Mouse (Mus musculus) cerebral cortex, adult 2 months (tissue): ENCODE results near the gene Bms1.

Experiments
- WGBS: fragments of 180-500 bp; shearing (Covaris S2); methylation state at CpG from one replicate; pipeline ENCODE4 v1.1.7; 2018; 5-methylcytosine and 5-hydroxymethylcytosine counted together

Bms1 gene

GRCm38 (mm10) chr6:118419050-118419920 is at the start of gene Bms1:
Gene Bms1, minus strand, starts transcription at chr6:118419474.
- WGBS: under 1% methylated on average over 67 of the region's 67 CpGs

GRCm38 (mm10) chr6:118462069-118462705 is 42.9 kb upstream of the Bms1 start:
- WGBS: 86% methylated on average over 15 of the region's 15 CpGs

- 96% methylated on average over 1 of the region's 1 CpGs for WGBS
These were observed 38.5 kb upstream of the Bms1 start for GRCm38 (mm10) chr6:118457726-118458125.

- under 1% methylated on average over 43 of the region's 43 CpGs for WGBS
These were observed 35.9 kb upstream of the Bms1 start, which contains the start of gene Zfp248 for GRCm38 (mm10) chr6:118455042-118455631. Gene Zfp248, minus strand, starts transcription at chr6:118455528.

- 12% methylated on average over 8 of the region's 8 CpGs for WGBS
These were observed 35.2 kb upstream of the Bms1 start for GRCm38 (mm10) chr6:118454452-118454851.

GRCm38 (mm10) chr6:118431502-118431901 is 12.2 kb upstream of the Bms1 start:
- WGBS: 83% methylated on average over 4 of the region's 4 CpGs

GRCm38 (mm10) chr6:118426666-118427065 is 7.4 kb upstream of the Bms1 start:
- 87% methylated on average over 1 of the region's 1 CpGs for WGBS

GRCm38 (mm10) chr6:118410428-118410827 is 8.8 kb downstream of the Bms1 start:
- 86% methylated on average over 1 of the region's 1 CpGs for WGBS

- WGBS: 89% methylated on average over 5 of the region's 5 CpGs
These were observed 10.8 kb downstream of the Bms1 start for GRCm38 (mm10) chr6:118408510-118408909.

- whole genome bisulfite sequencing: 54% methylated on average over 4 of the region's 4 CpGs
These were observed 12.9 kb downstream of the Bms1 start for GRCm38 (mm10) chr6:118406421-118406820.

- 87% methylated on average over 3 of the region's 3 CpGs for WGBS
These were observed 33.3 kb downstream of the Bms1 start for GRCm38 (mm10) chr6:118385962-118386361.

GRCm38 (mm10) chr6:118381234-118381633 is 38.0 kb downstream of the Bms1 start:
- 87% methylated on average over 4 of the region's 4 CpGs for WGBS

GRCm38 (mm10) chr6:118380630-118381029 is 38.6 kb downstream of the Bms1 start:
- 78% methylated on average over 3 of the region's 3 CpGs for WGBS

- 27% methylated on average over 20 of the region's 20 CpGs for WGBS
These were observed 39.7 kb downstream of the Bms1 start for GRCm38 (mm10) chr6:118379451-118380167.

GRCm38 (mm10) chr6:118377611-118378010 is 41.7 kb downstream of the Bms1 start:
- 50% methylated on average over 8 of the region's 10 CpGs for WGBS

GRCm38 (mm10) chr6:118376023-118376422 is 43.3 kb downstream of the Bms1 start:
- WGBS: 56% methylated on average over 10 of the region's 10 CpGs

GRCm38 (mm10) chr6:118375457-118375856 is 43.8 kb downstream of the Bms1 start:
- WGBS: 75% methylated on average over 3 of the region's 3 CpGs

GRCm38 (mm10) chr6:118375026-118375425 is 44.2 kb downstream of the Bms1 start:
- WGBS: 81% methylated on average over 3 of the region's 3 CpGs

GRCm38 (mm10) chr6:118373294-118373693 is 46.0 kb downstream of the Bms1 start:
- 42% methylated on average over 5 of the region's 5 CpGs for WGBS

- 49% methylated on average over 5 of the region's 5 CpGs for WGBS
These were observed 46.5 kb downstream of the Bms1 start for GRCm38 (mm10) chr6:118372794-118373193.

- 69% methylated on average over 7 of the region's 7 CpGs for WGBS
These were observed 51.8 kb downstream of the Bms1 start for GRCm38 (mm10) chr6:118367502-118367901.

GRCm38 (mm10) chr6:118366196-118366595 is 53.1 kb downstream of the Bms1 start:
- 86% methylated on average over 3 of the region's 3 CpGs for WGBS
